Mouse (Mus musculus): ENCODE measurements around the gene Retnla.
"Not testable (repeated sequence)": the region's sequence is repeated elsewhere in the genome, so short reads cannot be mapped to it uniquely, and the experiment has no call there.

Gene Retnla

DNA sequence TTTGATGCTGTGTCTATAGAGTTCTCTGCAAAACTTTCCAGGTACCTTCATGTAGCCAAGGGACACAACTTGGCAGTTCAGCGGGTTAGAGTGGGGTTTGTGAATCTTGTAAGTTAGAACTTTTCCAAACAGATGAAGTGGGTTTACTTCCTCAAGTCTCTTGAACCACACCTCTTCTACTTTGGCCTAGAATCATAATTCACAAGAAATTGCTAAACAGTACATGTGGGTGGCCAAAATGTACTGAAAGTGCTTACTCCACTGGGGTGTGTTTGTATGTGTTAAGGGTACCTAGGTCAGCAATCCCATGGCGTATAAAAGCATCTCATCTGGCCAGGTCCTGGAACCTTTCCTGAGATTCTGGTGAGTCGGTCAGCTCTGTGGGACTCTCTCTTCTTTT lies at the start of gene Retnla:
Gene Retnla (plus strand): TSS at position 286 of the 400 bp plus-strand sequence.
- ATAC-seq (ENCODE audit: insufficient number of reproducible peaks, low FRiP score, low TSS enrichment), result no peak

DNA sequence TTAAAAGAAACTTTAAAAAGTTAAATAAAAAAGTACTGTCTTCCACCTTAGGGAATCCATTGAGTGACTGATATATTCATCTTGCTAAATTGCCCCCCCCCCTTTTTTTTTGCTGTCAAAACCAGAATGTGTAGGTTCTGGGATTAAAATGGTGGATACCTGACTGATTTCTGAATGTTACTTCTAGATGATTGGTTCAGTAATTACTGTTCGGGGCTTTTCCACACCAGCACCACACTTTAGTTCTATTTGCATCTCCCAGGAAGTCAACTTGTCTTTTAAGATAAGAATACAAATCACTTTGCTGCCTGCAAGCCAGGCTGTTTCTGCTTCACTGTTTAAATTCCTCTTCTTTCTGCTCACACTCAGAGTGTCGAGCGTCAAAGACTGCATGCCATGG lies 44.1 kb upstream of the Retnla start:
- no peak for ATAC-seq (ENCODE audit: insufficient number of reproducible peaks, low FRiP score, low TSS enrichment)

DNA sequence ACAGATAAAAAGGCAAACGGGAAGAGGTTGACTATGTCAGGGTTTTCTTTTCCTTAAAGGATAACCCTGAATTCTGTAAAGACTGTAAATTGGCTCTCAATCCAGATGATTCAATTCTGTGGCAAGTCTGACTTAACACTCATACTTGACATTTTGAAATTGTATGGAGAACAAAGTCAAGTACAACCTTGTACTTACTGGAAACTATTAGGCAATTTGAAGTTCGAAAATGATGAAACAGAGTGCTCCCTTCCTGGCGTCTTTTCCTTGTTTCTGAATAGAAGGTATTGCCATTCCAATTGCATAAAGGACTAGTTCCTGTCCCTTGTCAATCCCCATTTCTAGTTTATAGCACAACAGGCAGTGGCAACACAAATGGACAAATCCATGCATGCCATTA lies 42.9 kb upstream of the Retnla start:
- ATAC-seq (ENCODE audit: insufficient number of reproducible peaks, low FRiP score, low TSS enrichment), result no peak

DNA sequence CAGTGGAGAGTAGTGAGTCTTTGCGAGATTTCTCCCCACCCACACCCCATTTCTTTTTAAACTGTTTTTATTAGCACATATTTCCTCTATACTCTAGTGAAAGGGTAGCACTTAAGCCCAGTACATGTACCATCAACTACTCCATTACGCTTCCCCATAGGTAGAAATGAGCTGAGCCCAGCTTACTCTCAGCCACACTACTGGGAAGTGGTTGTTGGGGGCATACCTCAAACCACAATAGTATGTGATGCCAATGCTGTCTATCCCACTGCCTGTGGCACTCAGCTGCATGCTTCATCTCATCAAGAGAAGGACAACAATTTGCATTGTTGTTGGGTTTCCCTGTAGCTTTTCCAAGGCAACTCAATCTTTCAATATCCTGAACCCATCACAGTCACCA lies 41.4 kb upstream of the Retnla start:
- ATAC-seq (ENCODE audit: insufficient number of reproducible peaks, low FRiP score, low TSS enrichment), result no peak

DNA sequence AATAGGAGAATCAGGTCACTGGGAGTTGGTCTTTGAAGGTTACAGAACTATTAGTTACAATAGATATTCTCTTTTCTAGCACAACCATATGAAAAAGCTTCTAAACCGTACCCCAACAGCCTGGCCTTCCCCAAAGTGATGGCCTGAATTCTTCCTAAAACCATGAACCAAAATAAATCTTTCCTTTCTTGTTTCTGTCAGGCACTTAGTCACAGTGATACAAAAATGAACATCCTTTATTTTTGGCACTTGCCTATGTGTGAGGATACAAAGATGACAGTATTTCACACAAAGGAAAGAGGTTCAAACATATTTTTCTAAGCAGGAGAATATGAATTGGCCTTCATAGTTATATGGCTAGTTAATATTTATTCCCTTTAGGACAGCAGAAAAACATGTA lies 36.9 kb upstream of the Retnla start:
- no peak for ATAC-seq (ENCODE audit: insufficient number of reproducible peaks, low FRiP score, low TSS enrichment)

DNA sequence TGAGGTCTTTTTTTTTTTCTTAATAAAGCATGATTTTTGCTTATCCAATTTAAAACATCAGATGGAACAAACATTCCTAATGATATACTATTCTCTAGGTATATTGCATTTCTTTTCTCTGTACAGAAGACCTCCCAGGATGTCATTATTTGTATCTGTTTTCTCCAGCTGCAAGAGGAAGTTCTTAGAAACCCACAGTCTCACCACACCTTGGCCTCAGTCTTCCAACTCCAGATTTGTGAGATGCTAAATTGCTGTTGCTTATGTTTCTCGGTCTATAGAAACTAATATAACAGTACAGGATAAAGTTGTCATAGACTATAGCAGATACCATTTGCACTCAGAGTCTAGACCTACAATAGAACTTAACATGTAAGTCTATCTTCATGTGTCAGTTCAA lies 35.8 kb upstream of the Retnla start:
- no peak for ATAC-seq (ENCODE audit: insufficient number of reproducible peaks, low FRiP score, low TSS enrichment)

DNA sequence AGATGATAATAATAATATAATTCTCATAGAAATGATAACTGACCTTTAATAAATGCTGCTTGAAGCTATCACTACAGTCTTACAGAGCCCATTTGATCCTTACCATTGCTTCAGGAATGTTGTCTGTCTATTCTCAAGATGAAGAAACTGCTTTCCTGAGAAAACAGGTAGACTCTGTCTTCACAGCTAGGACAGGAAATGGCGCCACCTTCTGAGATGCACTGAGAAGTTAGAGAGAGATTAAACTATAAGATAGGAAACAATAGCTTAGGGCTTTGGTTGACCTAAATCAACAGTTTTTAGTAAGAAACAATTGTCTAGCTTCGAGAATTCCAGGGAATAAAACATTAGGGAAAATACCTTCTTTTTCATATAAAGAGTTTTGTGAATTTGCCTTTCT lies 33.0 kb upstream of the Retnla start:
- no peak for ATAC-seq (ENCODE audit: insufficient number of reproducible peaks, low FRiP score, low TSS enrichment)

DNA sequence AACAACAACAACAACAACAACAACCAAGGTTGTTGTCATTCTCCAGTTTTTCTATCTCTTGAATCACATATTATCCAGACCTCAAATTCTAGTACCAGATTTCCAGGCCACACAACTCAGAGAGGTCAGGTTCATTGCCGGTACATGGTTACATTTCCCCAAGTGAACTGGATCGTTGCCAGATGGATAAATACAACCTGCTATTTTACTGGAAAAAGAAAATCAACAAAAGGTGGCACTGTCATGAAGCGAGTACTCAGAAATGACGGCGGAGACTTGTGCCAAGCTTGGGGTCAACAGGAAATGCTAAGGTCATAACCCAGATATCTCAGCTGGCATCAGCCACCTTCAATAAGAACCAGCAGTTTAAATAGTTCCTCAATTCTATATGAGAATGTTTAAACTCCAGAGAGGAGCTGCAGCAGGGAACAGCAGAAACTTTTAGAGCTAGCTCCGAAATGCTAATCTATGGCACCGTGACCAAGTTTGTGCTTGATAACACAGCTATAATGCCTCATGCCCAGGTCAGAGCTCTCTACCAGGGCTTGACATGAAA lies 30.4 kb upstream of the Retnla start:
- ATAC-seq (ENCODE audit: insufficient number of reproducible peaks, low FRiP score, low TSS enrichment), result no peak

DNA sequence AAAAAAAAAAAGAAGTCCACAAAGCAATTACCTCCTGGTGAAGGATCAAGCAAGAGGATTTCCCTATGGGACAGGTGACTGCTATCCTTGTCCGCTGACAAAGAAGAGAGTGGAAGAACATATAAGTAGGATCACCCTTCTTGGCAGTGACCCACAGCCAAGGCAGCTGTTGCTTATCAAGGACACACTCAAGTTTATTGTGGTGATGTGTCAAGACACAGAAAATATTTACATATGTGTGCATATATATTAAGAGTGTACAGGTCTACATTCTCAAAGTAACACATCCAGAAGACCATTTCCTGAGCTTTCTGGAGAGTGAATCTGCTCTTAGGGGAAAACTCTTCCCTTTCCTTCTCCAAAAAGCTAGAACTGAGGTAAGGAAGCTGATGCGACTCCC lies 25.7 kb upstream of the Retnla start, which contains the start of gene Retnlb:
Gene Retnlb (plus strand): TSS at position 162 of the 400 bp plus-strand sequence.
- ATAC-seq (ENCODE audit: insufficient number of reproducible peaks, low FRiP score, low TSS enrichment), result no peak

DNA sequence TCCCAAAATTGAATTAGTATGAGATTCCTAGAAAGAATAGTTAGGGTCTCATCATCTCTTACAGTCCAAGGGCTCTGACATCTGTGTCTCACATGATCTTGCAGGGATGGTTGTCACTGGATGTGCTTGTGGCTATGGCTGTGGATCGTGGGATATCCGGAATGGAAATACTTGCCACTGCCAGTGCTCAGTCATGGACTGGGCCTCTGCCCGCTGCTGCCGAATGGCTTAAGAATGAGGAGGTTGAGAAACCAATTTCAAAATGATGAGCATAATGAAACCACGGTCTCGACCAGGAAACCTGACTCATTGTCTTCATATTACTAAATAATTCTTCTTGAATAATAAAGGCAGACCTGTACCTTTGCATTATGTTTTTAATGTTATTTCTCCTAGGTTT lies 23.8 kb upstream of the Retnla start:
- no peak for ATAC-seq (ENCODE audit: insufficient number of reproducible peaks, low FRiP score, low TSS enrichment)

DNA sequence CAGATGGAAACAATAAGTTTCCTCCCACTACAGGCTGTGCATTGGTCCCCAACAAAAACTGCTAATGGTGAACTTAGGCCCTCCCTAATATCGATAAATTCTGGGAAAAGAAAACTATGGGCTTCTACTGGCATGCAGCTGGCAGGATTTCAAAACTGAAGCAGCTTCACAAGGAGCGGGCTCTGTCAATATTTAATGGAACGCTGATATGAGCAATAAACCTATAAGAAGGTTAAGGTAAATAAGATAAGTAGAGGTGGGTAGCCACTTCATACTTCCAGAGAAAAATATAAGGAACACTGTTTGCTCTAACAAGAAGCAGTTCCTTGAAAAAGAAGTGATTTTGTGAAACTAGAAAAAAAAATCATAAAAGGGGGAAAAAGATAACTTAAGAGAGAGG lies 15.9 kb upstream of the Retnla start:
- ATAC-seq (ENCODE audit: insufficient number of reproducible peaks, low FRiP score, low TSS enrichment), result no peak

DNA sequence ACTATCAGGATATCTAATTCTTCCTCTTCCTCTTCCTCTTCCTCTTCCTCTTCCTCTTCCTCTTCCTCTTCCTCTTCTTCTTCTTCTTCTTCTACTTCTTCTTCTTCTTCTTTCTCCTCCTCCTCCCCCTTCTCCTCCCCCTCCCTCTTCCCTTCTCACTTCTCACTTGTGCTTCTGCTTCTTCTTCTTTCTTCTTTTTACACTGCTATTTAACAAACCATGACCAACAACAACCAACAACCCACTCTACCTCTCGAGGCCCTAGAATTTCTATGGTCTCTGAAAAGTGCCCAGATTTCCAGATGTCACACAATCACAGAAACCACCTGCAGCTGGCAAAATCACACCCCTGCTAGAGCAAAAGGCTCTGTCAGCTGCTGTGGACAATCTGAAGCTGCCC lies 14.7 kb upstream of the Retnla start:
- ATAC-seq (ENCODE audit: insufficient number of reproducible peaks, low FRiP score, low TSS enrichment), result no peak

DNA sequence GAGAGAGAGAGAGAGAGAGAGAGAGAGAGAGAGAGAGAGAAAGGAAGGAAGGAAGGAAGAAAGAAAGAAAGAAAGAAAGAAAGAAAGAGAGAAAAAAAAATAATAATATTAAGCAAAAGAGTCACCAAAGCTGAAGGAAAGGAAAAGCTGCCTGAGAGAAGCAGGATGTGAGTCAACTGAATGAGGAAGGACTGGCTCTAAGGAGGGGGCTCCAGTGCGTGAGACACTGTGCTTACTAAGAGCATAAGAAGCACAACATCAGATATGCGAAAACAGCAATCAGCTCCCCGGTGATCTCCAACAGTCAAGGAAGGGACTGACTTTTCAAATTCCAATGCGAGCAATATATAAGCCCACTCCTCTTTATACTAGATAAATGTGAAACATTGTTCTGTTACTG lies 13.3 kb upstream of the Retnla start:
- ATAC-seq (ENCODE audit: insufficient number of reproducible peaks, low FRiP score, low TSS enrichment), result no peak

DNA sequence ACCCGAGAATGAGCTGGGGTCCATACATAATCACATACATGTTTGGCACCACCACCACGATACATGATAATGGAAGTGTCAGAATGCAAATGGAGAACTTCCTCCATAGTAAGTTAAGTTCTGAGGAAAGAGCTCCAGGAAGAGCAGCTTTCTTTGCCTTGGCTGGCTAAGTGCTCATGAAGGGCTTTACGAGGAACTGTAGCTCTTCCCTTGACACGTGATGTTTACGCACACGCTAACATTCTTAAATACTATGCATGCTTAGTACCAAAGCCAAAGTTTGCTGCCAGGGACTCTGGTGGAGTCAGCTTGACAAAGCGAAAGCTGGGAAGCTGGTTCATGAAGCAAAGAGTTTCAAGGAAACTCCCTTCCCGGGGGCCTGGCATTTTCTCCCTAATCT lies 10.3 kb upstream of the Retnla start:
- ATAC-seq (ENCODE audit: insufficient number of reproducible peaks, low FRiP score, low TSS enrichment), result no peak

DNA sequence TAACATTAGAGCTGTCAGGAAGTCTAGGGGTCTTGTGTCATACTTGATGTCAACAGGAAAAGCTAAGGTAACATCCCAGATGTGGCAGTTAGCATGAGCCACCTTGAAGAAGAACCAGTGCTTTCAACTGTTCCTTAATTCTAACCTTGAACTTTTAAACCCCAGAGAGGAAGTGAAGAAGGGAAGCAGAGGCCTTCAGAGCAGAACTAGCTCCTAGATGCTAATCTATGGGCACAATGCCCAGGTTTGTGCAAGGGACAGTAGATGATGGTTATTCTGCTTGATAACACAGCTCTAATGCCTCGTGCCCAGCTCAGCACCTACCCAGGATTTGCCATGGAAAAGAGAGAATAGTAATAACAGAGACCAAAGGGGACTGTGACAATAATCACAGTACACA lies 8.7 kb upstream of the Retnla start:
- ATAC-seq (ENCODE audit: insufficient number of reproducible peaks, low FRiP score, low TSS enrichment), result not testable (repeated sequence)

DNA sequence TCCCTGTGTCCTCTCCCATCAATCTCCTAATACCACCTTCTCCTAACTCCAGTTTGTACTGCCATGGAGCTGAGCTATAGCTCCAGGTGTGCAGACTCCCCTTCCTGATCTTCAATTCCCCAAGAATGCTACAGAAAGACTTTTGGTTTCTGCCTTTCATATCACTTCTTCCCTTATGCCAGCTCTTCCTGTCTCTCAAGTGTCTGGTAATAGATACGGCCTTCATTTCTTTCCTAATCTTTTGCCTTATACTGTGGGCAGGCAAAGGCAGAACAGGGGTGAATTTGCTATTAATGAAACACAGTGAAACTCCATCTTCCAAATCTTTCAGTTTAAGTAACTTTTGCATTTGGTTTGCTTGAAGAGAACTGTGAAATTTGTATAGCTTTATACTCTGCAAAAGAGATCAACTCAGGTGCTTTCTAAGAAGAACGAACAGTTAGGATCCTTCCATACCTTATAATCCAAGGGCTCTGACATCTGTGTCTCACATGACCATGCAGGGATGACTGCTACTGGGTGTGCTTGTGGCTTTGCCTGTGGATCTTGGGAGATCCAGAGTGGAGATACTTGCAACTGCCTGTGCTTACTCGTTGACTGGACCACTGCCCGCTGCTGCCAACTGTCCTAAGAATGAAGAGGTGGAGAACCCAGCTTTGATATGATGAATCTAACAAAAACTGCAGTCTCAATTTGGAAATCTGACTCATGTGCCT lies 1.5 kb downstream of the Retnla start:
- ATAC-seq (ENCODE audit: insufficient number of reproducible peaks, low FRiP score, low TSS enrichment), result no peak

DNA sequence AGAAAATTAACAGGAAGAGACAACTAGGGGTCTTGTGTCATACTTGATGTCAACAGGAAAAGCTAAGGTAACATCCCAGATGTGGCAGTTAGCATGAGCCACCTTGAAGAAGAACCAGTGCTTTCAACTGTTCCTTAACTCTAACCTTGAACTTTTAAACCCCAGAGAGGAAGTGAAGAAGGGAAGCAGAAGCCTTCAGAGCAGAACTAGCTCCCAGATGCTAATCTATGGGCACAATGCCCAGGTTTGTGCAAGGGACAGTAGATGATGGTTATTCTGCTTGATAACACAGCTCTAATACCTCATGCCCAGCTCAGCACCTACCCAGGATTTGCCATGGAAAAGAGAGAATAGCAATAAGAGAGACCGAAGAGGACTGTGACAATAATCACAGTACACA lies 22.7 kb downstream of the Retnla start:
- not testable (repeated sequence) for ATAC-seq (ENCODE audit: insufficient number of reproducible peaks, low FRiP score, low TSS enrichment)

DNA sequence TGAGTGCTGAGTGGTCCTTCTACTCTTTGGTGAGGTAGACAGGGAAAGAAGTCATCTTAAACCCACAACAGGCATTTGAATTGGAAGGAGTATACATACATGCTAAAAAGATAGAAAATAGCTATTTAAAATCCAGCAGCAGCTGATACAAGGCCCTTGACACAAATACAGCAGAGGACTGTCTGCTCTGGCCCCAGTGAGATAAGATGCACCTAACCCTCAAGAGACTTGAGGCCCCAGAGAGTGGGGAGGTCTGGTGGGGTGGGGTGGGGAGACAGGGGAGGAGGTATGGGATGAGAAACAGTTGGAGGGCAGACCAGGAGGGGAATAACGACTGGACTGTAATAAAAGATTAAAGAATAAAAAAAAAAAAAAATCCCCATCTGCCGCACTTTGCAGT lies 25.3 kb downstream of the Retnla start:
- no peak for ATAC-seq (ENCODE audit: insufficient number of reproducible peaks, low FRiP score, low TSS enrichment)

DNA sequence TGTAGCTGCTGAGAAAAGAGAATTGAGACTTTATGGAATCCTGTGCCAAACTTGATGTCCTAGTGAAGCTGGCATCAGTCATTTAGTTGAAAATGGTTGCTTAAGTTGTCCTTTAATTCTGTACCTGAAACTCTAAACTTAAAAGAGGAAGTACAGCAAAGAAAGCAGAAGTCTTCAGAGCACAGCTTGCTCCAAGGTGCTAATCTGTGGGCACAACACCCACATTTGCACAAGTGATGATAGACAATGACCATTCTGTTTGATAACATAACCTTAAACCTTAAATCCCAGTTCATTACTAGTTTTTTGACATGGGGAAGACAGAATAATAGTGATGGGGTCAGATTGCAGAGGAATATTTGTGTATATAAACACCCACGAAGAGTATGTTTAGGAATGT lies 26.3 kb downstream of the Retnla start:
- ATAC-seq (ENCODE audit: insufficient number of reproducible peaks, low FRiP score, low TSS enrichment), result no peak

DNA sequence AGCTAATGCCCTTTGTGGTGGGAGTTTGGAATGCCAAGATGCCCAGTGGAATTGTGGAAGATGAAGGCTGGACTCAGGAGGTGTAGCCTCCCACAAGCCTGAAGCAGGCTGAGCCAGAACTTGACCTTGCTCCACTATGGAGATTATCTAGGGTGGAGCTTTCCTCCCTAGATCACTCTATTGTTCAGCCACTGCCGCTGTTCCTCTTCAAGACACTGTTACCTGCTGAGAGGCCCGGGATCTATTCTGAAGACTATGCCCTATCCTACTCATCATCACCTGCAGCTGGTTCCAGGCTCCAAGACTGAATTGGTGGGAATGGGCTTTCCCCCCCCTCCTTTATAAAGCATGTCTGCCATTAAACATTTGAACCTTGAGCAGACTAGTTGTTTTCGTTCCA lies 27.3 kb downstream of the Retnla start:
- no peak for ATAC-seq (ENCODE audit: insufficient number of reproducible peaks, low FRiP score, low TSS enrichment)

DNA sequence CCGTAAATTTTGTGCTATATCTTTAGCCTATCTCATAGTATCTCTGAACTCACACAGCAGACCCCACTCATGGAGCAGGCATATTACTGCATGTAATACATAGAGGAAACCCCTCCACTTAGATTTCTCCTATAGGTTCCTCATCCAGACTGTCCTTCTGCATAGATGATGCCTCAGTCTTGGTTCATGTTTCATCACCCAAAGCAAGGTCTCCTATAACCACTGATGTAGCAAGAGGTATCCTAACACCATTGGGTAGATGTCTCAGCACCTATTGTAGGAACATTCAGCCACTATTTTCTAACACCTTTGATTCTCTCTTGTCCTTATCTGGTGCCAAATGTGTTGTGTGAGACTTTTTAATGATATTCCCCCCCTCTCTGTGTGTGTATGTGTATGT lies 29.4 kb downstream of the Retnla start:
- no peak for ATAC-seq (ENCODE audit: insufficient number of reproducible peaks, low FRiP score, low TSS enrichment)

DNA sequence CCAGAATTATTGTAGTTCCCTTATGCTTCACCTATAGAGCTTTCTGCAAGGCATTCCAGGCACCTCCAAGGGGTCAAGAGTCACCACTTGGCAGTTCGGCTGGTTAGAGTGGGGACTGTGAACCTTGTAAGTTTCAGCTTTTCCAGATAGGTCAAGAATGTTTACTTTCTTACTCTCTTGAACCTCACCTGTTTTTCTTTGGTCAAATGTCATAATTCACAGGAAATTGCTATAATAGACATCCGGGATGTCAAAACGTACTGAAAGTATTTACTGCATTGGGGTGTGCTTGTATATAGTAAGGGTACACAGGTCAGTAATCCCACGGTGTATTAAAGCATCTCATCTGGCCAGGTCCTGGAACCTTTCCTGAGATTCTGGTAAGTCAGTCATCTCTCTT lies 30.0 kb downstream of the Retnla start, which contains the start of gene Retnlg:
Gene Retnlg (plus strand): TSS at position 301 of the 400 bp plus-strand sequence.
- ATAC-seq (ENCODE audit: insufficient number of reproducible peaks, low FRiP score, low TSS enrichment), result no peak

Data from cerebellum, adult (tissue).